Mouse (Mus musculus): ENCODE data around the gene Slco2a1.

DNA sequence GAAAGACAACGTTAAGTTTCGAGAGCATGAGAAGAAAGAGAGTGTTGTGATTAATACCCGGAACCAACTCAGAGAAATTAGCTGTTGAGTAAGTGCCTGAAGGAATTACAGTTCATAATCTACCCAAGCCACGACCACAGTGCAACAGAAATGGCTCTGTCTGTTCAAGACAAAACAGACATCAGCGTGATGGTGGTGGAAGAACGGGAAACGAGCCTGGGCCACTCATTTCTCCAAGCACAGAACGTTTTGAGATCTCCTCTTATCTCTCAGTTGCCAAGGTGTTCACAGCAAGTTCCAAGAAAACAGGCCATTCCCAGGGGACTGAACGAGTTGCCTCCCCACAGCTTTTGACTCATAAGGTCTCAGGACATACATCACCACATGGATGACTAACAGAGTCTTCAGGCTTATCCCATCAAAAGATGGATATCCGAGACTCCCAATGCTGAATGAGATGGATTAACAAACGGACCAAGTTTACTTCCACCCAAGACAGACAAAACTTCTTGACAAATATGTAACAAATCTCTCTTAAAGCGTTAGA is 42.0 kb upstream of the Slco2a1 start:
- no peak for TF ChIP-seq CTCF (IDR thresholded peaks at IDR 0.05; ENCODE audit: extremely low read depth, insufficient read length, insufficient replicate concordance, low read depth, low read length)
- no peak for TF ChIP-seq POLR2A (IDR thresholded peaks at IDR 0.05; ENCODE audit: low read depth, low read length)
